Mouse (Mus musculus) limb, embryonic 12.5 days (tissue): ENCODE measurements around the gene Clybl. TPM values are rescaled to one million over a fixed set of nuclear protein-coding genes. Genes with fewer than 3 reads are reported as not detected.

Source experiments
- ATAC-seq: fragments of 200-750 bp; cut with Nextera tagmentation; 2 replicates; pipeline ENCODE4 v1.8.0; 2017; ENCODE audit warnings: low read depth, moderate TSS enrichment; ENCODE audit not compliant: insufficient number of reproducible peaks, insufficient read depth, low FRiP score, low TSS enrichment
- H3K27ac ChIP-seq: fragments of 300-500 bp; sonication (generic); 2 replicates; pipeline ENCODE4 v1.5.1; 2016; ENCODE audit warnings: mild to moderate bottlenecking, moderate library complexity
- H3K27me3 ChIP-seq: fragments of 300-500 bp; sonication (generic); 2 replicates; pipeline ENCODE4 v1.6.1; 2016; ENCODE audit warnings: mild to moderate bottlenecking, moderate library complexity
- H3K36me3 ChIP-seq: fragments of 300-500 bp; sonication (generic); 2 replicates; pipeline ENCODE4 v1.6.1; 2016; ENCODE audit warnings: mild to moderate bottlenecking, moderate library complexity
- H3K4me1 ChIP-seq: fragments of 300-500 bp; sonication (generic); replicated peaks from 2 replicates; pipeline ENCODE4 v1.6.1; 2016
- H3K4me2 ChIP-seq: fragments of 300-500 bp; sonication (generic); 2 replicates; pipeline ENCODE4 v1.6.1; 2016; ENCODE audit warnings: mild to moderate bottlenecking, moderate library complexity
- H3K4me3 ChIP-seq: fragments of 300-500 bp; sonication (generic); replicated peaks from 2 replicates; pipeline ENCODE4 v1.5.1; 2016; ENCODE audit warnings: mild to moderate bottlenecking
- H3K9ac ChIP-seq: fragments of 300-500 bp; sonication (generic); replicated peaks from 2 replicates; pipeline ENCODE4 v1.6.1; 2016; ENCODE audit warnings: mild to moderate bottlenecking, moderate library complexity
- H3K9me3 ChIP-seq: fragments of 300-500 bp; sonication (generic); 2 replicates; pipeline ENCODE4 v1.6.1; 2016; ENCODE audit warnings: mild to moderate bottlenecking, moderate library complexity
- WGBS: fragments of 180-500 bp; shearing (Covaris S2); methylation state at CpG from one replicate; pipeline ENCODE4 v1.1.7; 2016; 5-methylcytosine and 5-hydroxymethylcytosine counted together
- polyA plus RNA-seq: library from polyadenylated mRNA; unstranded; fragments of >200 nt; fragmentation: Nextera tagmentation; extraction: Ambion mirVana; gene quantifications from 2 replicates; pipeline ENCODE4 v1.2.1, GENCODE M21; 2016

Gene Clybl
- polyA plus RNA-seq, 1 experiment from 2014 or later = 16.8 TPM

DNA sequence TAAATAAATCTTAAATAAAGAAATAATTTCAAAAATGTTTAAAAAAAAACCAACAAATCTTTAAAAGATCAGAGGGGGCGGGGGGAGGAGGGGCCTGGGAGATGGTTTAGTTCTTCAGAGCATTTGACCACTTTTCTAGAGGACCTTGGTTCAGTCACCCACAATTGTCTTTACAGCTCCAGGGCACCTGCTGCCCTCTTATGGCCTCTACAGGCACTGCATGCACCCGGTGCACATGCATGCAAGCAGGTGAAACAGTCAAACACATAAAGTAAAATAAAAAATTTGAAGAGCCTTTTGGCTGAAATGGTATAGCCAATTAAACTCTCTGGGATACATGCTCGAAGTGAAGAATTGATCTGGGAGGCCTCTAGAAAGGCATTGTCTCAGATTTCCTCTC is 67.6 kb downstream of the Clybl start:
- H3K4me3 ChIP-seq = no peak overlapping the region
- H3K27me3 ChIP-seq = peaks cover 27% of the 10 kb centered on the region
- peaks cover 47% of the 10 kb centered on the region for H3K4me1 ChIP-seq
- no peak overlapping the region for H3K4me2 ChIP-seq
- no peak for ATAC-seq
- no peak overlapping the region for H3K27ac ChIP-seq
- H3K36me3 ChIP-seq = no peaks in the 10 kb centered on the region
- WGBS = 86% methylated on average over 3 of the region's 3 CpGs
- no peak overlapping the region for H3K9ac ChIP-seq
- no peaks in the 10 kb centered on the region for H3K9me3 ChIP-seq

DNA sequence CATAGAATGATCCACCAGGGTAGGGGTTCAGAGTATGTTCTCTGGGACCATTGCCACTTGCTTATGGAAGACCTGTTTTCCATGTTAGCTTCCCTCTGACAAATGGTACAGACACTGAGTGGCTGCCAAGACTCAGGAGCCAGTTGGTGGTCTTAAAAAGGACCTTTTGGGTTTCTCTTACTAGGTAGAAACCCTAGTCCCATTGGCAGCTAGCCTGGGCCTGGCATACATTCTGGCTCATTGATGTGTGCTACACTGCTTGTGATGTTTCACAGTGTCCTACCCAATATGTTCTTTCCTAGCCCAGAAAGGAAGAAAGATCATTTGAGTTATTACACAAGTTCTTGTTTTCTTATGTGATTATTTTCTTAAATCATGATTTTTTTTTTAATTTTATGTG is 69.8 kb downstream of the Clybl start:
- Histone ChIP-seq H3K27me3 (peaks cover 30% of the 10 kb centered on the region), H3K4me3 (no peak overlapping the region), H3K27ac (no peak overlapping the region), H3K9ac (no peak overlapping the region), H3K36me3 (no peaks in the 10 kb centered on the region), H3K9me3 (no peaks in the 10 kb centered on the region), H3K4me2 (no peak overlapping the region), H3K4me1 (peaks cover 60% of the 10 kb centered on the region)
- no peak for ATAC-seq

DNA sequence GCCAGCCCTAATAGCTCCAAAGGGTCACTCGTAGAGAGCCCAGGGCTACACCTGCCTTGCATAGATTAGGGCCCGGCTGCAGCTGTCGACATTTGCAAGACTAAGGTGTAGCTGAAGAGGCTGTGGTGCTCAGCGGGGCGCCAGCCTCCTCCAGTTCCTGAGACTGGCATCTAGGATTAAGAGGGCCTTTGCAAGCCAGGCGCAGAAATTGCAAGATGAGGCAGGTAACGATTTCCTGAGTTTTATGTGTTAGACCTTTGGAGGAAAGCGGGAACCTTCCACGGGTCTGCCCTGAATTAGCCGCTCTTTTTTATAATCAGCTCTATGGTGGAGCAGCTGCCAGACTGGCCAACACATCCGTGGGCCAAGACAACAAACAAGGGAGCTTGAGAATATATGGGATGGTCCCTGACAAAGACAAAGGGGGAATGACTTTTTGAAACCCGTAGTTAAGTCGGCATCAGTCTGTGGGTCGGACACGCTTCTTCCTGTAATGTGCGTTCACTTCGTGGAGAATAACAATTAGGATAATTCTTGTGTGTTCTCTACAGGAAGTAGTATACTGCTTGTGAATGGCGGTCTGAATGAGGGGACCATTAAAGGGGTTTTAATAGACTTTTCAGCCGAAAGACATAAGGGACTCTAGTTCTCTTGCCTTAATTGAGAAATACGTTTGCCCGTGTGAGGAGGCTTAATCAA is 74.2 kb downstream of the Clybl start:
- peak overlapping the region; percentile 47 for H3K4me2 ChIP-seq
- H3K27ac ChIP-seq = 0 out of 2 replicates have a peak overlapping the region, but pooled peaks have one; percentile 23
- ATAC-seq = peak; percentile 65

DNA sequence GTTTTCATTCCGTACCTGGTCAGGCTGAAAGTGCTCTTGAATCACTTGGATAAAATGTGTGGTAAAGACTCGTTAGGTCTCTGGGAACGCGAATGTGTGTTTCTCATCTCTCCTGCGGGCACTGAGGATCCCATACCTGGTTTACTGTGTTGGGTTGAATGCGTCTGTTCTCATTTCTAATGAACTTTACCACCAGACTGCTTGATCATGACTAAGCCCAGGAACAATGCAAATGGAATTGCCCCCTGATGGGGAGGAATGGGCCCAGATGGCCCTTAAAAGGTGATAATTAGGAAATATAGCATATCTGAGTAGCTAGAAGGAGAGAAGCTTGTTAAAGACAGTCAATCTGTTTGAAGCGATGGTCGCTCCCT is 74.7 kb downstream of the Clybl start:
- Histone ChIP-seq H3K27me3 (peaks cover 37% of the 10 kb centered on the region), H3K4me1 (peaks cover 45% of the 10 kb centered on the region), H3K9ac (no peak overlapping the region), H3K36me3 (no peaks in the 10 kb centered on the region), H3K27ac (no peak overlapping the region), H3K9me3 (no peaks in the 10 kb centered on the region), H3K4me2 (peak overlapping the region; percentile 47), H3K4me3 (no peak overlapping the region)
- 4% methylated on average over 8 of the region's 8 CpGs for WGBS
- no peak for ATAC-seq

More for the DNA sequence above, 74.2 kb downstream of the Clybl start:
- H3K27me3 ChIP-seq = peaks cover 38% of the 10 kb centered on the region
- H3K4me1 ChIP-seq = peaks cover 45% of the 10 kb centered on the region
- H3K4me3 ChIP-seq = peak overlapping the region; percentile 8
- H3K9me3 ChIP-seq = no peaks in the 10 kb centered on the region
- 2% methylated on average over 21 of the region's 21 CpGs for WGBS
- no peaks in the 10 kb centered on the region for H3K36me3 ChIP-seq
- no peak overlapping the region for H3K9ac ChIP-seq

DNA sequence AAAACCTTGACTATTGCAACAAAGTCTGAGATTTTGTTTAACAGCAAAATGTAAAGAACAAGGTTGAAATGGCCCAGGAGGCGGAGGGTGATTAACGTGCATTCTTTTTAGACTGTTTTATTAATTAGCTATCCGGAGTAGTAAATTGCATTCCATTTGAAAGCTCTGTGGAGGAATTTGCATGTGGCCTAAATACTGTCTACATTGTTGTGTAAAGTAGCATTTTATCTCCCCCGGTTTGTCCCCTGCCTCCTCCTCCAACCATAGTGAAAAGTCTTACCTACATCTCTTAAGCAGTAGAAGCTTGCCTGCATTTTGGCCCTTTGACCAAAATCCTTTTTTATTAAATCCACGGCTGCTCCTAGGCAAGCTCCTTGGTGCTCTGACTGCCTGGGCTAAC is 76.8 kb downstream of the Clybl start:
- Histone ChIP-seq H3K36me3 (no peaks in the 10 kb centered on the region), H3K27me3 (peaks cover 42% of the 10 kb centered on the region), H3K4me2 (no peak overlapping the region), H3K9me3 (no peaks in the 10 kb centered on the region), H3K4me3 (no peak overlapping the region), H3K27ac (no peak overlapping the region), H3K4me1 (peaks cover 46% of the 10 kb centered on the region), H3K9ac (no peak overlapping the region)
- WGBS = 30% methylated on average over 5 of the region's 5 CpGs
- no peak for ATAC-seq

DNA sequence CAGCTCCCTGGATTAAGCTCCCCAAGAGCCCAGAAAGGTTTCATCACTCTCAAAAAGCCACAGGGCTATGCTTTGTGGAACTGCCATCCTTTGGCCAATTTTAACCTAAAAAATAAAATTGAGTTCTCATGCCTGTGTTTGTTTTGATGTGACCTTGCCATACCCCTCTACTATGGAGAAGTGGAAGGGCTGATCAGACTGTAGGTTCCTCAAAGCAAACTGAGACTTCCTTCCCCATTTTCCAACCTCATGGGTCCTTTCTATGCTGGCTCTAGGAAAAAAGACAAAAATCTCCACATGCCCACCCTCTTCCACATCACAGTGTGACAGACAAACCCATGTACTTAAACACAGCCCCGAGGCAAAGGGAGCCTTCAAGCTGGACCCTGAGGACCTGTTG is 79.7 kb downstream of the Clybl start:
- H3K9me3 ChIP-seq = no peaks in the 10 kb centered on the region
- no peaks in the 10 kb centered on the region for H3K36me3 ChIP-seq
- H3K4me2 ChIP-seq = no peak overlapping the region
- H3K4me3 ChIP-seq = no peak overlapping the region
- no peak overlapping the region for H3K27ac ChIP-seq
- ATAC-seq = no peak
- peaks cover 26% of the 10 kb centered on the region for H3K4me1 ChIP-seq
- no peak overlapping the region for H3K9ac ChIP-seq
- H3K27me3 ChIP-seq = peaks cover 33% of the 10 kb centered on the region
- WGBS = 73% methylated on average over 1 of the region's 1 CpGs

DNA sequence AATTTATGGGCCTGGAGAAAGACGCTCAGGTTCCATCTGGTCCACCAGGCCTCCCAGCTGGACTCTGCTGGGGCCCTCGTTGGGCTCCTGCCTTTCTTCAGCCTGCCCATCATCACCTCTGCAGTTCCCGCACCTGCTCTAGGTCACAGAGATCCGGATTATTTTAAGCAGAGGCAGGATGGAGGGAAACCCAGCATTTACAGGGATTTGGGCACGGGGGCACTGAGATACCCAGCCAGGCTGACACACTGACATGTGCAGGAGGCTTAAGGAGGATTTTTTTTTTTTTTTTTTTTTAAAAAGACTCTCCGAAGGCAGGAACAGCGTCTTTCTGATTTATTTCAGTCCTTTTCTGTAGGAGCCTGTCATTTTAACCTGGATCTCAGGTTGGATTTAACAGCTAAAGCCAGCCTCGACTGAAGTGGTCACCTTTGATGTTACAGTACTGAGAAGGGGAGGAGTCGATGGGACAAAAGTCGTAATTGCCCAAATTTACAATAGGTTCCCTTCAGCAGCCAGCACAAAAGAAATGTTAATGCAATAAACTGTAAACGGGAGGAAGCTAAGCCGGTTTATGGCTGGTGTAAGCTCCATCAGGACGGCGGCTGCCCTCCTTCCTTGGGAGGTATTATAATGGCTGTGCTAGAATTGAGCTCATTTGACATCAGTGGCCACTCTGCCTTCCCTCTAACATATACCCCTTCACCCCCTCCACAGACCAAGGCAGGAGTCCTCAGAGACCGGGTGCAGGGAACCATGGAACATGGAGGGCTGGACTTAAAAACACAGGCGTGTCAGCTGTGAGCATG is 81.6 kb downstream of the Clybl start:
- 19% methylated on average over 16 of the region's 16 CpGs for WGBS
- Histone ChIP-seq H3K27ac (no peak overlapping the region), H3K4me2 (no peak overlapping the region), H3K4me3 (no peak overlapping the region), H3K27me3 (peaks cover 21% of the 10 kb centered on the region), H3K4me1 (peaks cover 18% of the 10 kb centered on the region), H3K9ac (no peak overlapping the region), H3K9me3 (no peaks in the 10 kb centered on the region), H3K36me3 (no peaks in the 10 kb centered on the region)
- ATAC-seq = no peak

DNA sequence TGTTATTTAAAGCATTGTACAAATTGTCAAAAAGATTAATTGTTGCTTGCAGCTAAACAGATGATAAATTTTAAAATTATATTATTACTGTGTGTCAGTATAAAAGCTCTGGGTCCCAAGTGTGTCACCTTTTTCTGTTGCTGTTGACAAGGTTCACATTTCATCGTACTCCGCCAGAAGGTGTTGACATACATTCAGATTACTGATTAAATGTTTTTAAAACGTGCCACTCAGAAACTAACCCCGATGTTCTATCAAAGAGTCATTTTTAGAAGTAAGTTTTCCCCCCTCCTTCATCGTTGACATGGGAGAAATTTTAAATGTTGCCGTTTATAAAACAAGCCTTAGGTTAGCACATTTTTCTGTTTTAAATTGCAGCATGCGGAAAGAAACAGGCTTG is 83.7 kb downstream of the Clybl start:
- 64% methylated on average over 7 of the region's 7 CpGs for WGBS
- no peak overlapping the region for H3K27ac ChIP-seq
- peaks cover 15% of the 10 kb centered on the region for H3K27me3 ChIP-seq
- no peaks in the 10 kb centered on the region for H3K9me3 ChIP-seq
- H3K4me1 ChIP-seq = peaks cover 11% of the 10 kb centered on the region
- no peak overlapping the region for H3K4me2 ChIP-seq
- H3K36me3 ChIP-seq = no peaks in the 10 kb centered on the region
- H3K4me3 ChIP-seq = no peak overlapping the region
- H3K9ac ChIP-seq = no peak overlapping the region
- no peak for ATAC-seq

DNA sequence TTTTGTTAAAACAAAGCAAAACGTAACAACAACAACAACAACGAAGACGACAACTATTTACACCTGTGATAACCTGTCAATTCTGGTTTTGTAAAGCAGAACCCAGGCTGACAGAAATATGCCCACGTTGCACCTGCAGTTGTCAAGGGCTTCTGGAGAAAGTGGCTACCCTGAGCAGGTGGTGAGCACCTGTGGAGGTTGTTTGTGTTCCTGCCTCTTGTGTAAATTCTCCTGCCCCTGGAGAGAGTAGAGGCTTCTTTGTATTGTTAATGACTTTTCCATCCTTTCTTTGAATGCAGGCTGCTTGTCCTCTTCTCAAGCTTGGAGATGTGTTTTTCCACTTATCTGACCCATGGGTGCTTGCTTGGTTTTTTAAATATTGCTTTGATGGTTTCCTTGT is 86.1 kb downstream of the Clybl start:
- H3K9ac ChIP-seq = no peak overlapping the region
- no peak overlapping the region for H3K27ac ChIP-seq
- peaks cover 27% of the 10 kb centered on the region for H3K4me1 ChIP-seq
- no peak overlapping the region for H3K4me3 ChIP-seq
- no peaks in the 10 kb centered on the region for H3K36me3 ChIP-seq
- H3K4me2 ChIP-seq = no peak overlapping the region
- ATAC-seq = no peak
- peaks cover 17% of the 10 kb centered on the region for H3K27me3 ChIP-seq
- no peaks in the 10 kb centered on the region for H3K9me3 ChIP-seq
- 35% methylated on average over 4 of the region's 4 CpGs for WGBS

DNA sequence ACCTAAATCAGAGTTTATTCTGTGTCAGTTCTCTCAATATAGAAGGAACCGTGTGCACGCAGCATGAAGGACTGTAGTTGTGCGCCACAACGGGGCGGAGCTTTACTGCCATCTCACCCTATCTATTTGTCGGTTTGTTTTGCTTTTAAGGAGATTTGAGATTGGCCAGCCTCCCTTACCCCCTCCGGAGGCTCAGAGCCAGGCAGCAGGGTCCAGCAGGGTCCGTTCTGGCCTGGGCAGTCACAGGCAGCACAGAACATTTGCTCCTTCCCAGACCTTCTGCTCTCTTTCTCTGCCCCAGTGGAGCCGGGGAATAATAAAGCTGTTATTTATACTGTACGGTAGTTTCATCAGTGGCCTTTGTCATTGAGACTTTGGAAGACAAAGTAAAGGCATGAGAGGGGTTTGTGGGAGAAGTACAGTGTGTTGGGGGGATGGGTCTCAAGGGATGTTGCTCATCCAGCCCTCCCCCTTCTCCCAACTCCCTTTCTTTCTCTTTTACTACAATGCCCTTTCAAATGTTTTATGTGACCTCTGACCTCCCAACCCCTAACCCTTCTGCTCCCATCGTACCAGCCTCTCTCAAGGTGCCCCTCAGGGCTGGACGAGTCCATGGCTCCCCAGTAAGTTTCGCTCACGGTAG is 89.7 kb downstream of the Clybl start:
- H3K27ac ChIP-seq = no peak overlapping the region
- H3K4me1 ChIP-seq = peaks cover 18% of the 10 kb centered on the region
- 38% methylated on average over 14 of the region's 14 CpGs for WGBS
- H3K36me3 ChIP-seq = no peaks in the 10 kb centered on the region
- peaks cover 8% of the 10 kb centered on the region for H3K27me3 ChIP-seq
- no peak for ATAC-seq
- no peak overlapping the region for H3K4me3 ChIP-seq
- H3K9me3 ChIP-seq = no peaks in the 10 kb centered on the region
- no peak overlapping the region for H3K4me2 ChIP-seq
- H3K9ac ChIP-seq = no peak overlapping the region

DNA sequence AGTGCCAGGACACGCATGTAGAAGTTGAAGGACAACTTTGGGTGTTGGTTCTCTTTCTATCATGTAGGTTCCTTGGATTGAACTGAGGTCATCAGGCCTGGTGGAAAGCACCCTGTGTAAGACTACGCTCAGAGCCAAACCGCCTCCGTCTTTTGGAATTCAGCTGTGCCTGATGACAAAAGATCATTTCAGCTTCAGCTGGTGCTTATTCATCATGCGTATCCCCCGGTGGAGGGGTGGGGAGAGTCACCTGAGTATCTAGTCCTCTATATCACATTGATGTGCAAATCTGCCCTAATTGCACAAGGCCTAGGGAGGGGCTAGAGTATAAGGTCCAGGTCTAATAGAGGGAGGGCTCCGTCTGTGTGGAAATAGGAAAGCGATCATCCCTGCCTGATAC is 95.6 kb downstream of the Clybl start:
- no peak overlapping the region for H3K9ac ChIP-seq
- H3K36me3 ChIP-seq = no peaks in the 10 kb centered on the region
- no peak for ATAC-seq
- H3K4me2 ChIP-seq = no peak overlapping the region
- peaks cover 16% of the 10 kb centered on the region for H3K4me1 ChIP-seq
- H3K27me3 ChIP-seq = peaks cover 23% of the 10 kb centered on the region
- no peak overlapping the region for H3K4me3 ChIP-seq
- H3K27ac ChIP-seq = no peak overlapping the region
- 96% methylated on average over 8 of the region's 8 CpGs for WGBS
- H3K9me3 ChIP-seq = no peaks in the 10 kb centered on the region
